Comparison of ENCODE assay signal across 8 mouse cellular contexts in the genomic region with DNA sequence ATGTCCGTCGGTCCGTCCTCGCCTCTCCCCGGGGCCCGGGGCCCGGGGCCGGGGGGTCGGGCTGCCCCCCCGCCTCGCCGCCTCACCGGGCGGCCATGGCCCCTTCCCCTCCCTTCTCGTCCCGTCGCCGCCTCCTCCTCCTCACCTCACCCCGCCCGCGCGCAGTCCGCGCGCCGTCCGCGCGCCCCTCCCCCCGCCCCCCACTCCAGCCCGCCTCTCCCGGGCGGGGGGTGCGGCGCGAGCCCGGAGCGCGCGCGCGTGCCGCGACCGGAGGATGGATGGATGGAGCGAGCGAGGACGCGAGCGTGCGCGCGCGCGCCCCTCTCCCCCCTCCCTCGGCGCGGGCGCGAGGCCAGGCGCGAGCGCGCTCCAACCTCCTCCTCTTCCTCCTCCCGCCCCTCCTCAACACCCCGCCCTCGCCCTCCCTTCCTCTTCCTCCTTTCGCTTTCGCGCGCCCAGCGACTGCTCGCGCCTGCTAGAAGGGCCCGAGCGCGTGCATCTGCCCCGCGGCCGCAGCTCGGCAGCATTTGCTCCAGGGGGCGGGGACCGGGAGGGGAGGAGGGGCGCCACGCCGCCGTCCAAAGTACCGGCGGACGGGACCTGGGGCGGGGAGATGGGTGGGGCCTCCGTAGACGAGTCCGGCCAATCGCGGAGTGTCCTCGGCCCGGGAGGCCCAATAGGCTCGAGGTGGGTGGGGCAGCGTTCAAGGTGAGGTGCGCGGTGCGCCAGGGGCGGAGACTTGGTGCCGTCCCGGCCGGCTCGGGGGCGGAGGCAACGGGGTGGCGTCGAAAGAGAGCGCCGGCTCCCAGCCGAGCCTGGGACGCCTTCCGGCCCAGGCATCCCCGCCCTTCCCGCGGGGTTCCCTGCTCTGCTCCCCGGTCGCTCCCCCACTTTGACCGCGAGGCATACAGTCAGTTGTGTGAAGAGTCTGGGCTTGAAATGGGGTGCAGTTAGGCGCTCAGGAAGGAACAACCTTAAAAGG. TPM values are rescaled to one million over a fixed set of nuclear protein-coding genes. Genes with fewer than 3 reads are reported as not detected.
DNase-seq lines count a peak whose midpoint lies in the region; ATAC-seq and TF ChIP-seq lines count a peak whose summit lies in the region.

A gene (minus strand): TSS at position 141 of the 982 bp plus-strand sequence.

- TF ChIP-seq CTCF in Patski (IDR thresholded peaks at IDR 0.05), result no peak

- in situ Hi-C loops in Patski (cut with MboI; ENCODE audit: low pct_unique_long_range_greater_than_20kb), result no loop called here

- no peaks in the 10 kb centered on the region for H3K9me3 ChIP-seq in hindbrain, embryonic 14.5 days (ENCODE audit: control insufficient read depth, low read length)

- peak within 1 kb of the TSS; percentile 79 for H3K4me3 ChIP-seq in hindbrain, embryonic 14.5 days (replicated peaks; ENCODE audit: low read length)

- H3K36me3 ChIP-seq in hindbrain, embryonic 14.5 days (replicated peaks; ENCODE audit: control insufficient read depth, insufficient read depth), result peaks cover 27% of the 10 kb centered on the region

- H3K27me3 ChIP-seq in Patski, result no peaks in the 10 kb centered on the region
- H3K27me3 ChIP-seq in hindbrain, embryonic 14.5 days (ENCODE audit: control insufficient read depth, insufficient read depth, low read length), result no peaks in the 10 kb centered on the region

- WGBS in hindbrain, embryonic 14.5 days, result 0% methylated on average over 50 of the region's 125 CpGs

- peak; percentile 88 for DNase-seq in Patski (ENCODE audit: low read depth, low spot score)
- DNase-seq in cerebellum, postnatal 14 days, result peak; percentile 98
- peak; percentile 87 to 96 for DNase-seq in frontal cortex, postnatal 25 days (ENCODE audit: low spot score in 2 of 2)
- DNase-seq in hindbrain, embryonic 14.5 days (ENCODE audit: low spot score), result peak; percentile 95
- peak; percentile 98 to 99 for DNase-seq in layer of hippocampus, postnatal 36 days
- peak; percentile 99 for DNase-seq in lung, postnatal 36 days
- DNase-seq in retina, postnatal 1 day, result peak; percentile 99
- peak; percentile 93 to 99 for DNase-seq in urinary bladder, adult 18-20 months (ENCODE audit: low spot score in 2 of 2)

- peak within 1 kb of the TSS; percentile 87 for H3K9ac ChIP-seq in hindbrain, embryonic 14.5 days

- H3K27ac ChIP-seq in hindbrain, embryonic 14.5 days, result peak within 1 kb of the TSS; percentile 96

- peak within 1 kb of the TSS; percentile 94 for H3K4me2 ChIP-seq in hindbrain, embryonic 14.5 days (replicated peaks)

- CTCF ChIA-PET in Patski (lab: Charles Lee), result no interaction called here

- peak; percentile 92 for ATAC-seq in Patski
- ATAC-seq in hindbrain, embryonic 14.5 days (ENCODE audit: low FRiP score), result peak; percentile 95

- POLR2A ChIA-PET in Patski (lab: Charles Lee), result interaction anchor here (1.5 to 1.8 kb wide), 2 partner anchors 11 to 22 kb away, joined by 6 to 9 read pairs; a partner anchor contains a TSS

- H3K4me1 ChIP-seq in hindbrain, embryonic 14.5 days (replicated peaks; ENCODE audit: control insufficient read depth, insufficient read depth, low read length), result peaks cover 21% of the 10 kb centered on the region

RNA-seq across cellular contexts. Expression of the gene that starts here (rescaled TPM):
- 53.4 TPM for polyA plus RNA-seq in Patski (2021)
- 37.3 and 37.5 TPM in 2 replicates for polyA plus RNA-seq in hindbrain, embryonic 14.5 days (2014; fragmentation: Nextera tagmentation; extraction: Ambion mirVana)
- 100 to 1,000 TPM; 172 to 173 TPM for total RNA-seq in layer of hippocampus, postnatal 36 days (2021)

Comparison
In these comparisons a context has a peak if more than half of its experiments do, and no peak if none do; other contexts are left out.
1. Peak in every context shown above with its lines: DNase-seq, ATAC-seq, H3K4me3 ChIP-seq and H3K27ac ChIP-seq.